Mouse (Mus musculus) frontal cortex, postnatal 36 days (tissue): ENCODE measurements around the gene Shq1.

ENCODE experiments used
- DNase-seq, 2 experiments: peaks; one replicate each; pipeline ENCODE4 v3.0.0; 2022; ENCODE audit warnings: low spot score in 2 of 2

Shq1 gene

GRCm38 (mm10) chr6:100668858-100669257, 2.1 kb downstream of the Shq1 start:
- no peak for DNase-seq

- no peak for DNase-seq
These were observed 3.3 kb downstream of the Shq1 start for GRCm38 (mm10) chr6:100667644-100668043.

GRCm38 (mm10) chr6:100662224-100662623, 8.7 kb downstream of the Shq1 start:
- no peak for DNase-seq

- DNase-seq: peak; percentile 53 to 56
These were observed 10.6 kb downstream of the Shq1 start for GRCm38 (mm10) chr6:100660395-100660794.

- DNase-seq: no peak
These were observed 18.4 kb downstream of the Shq1 start for GRCm38 (mm10) chr6:100652535-100652934.

DNA sequence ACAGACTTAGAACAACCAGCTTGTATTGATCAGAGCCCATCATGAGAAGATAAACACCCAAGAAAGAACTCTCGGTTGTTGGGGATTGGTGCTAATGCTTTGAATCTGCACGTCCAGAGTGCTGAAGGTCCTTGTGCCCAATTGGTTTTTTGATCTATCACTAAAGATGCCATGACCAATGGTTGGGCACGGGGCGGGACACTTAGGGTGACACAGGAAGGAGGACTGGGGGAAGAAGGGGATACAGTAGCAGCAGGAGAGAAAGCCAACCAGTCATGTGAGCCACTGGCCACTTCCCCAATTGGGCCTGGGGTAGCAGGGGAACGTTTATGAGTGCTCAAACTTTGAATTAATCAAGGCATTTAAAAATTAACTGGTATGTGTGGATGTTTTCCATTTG, 23.8 kb downstream of the Shq1 start:
- no peak for DNase-seq

GRCm38 (mm10) chr6:100645469-100646201, 25.3 kb downstream of the Shq1 start:
- DNase-seq: peak; percentile 46 to 72

DNA sequence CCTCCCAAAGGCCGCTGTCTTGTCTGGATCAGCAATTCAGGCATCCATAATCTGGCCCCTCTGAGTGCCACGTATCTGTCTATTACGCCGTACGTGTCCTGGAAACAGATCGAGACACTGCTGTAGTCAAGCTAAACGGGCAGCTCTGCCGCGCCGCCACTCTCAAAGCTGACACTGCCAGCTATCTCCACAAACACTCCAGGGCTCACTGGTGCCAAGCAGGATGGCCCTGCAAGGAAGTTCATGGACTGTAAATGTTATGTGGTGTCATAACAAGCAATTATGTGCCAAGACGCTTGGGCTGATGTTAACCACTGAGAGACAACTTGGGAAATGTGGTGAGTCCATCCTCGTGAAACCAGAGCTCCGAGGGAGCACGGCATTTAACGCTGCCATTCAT, 26.3 kb downstream of the Shq1 start:
- DNase-seq: no peak

DNA sequence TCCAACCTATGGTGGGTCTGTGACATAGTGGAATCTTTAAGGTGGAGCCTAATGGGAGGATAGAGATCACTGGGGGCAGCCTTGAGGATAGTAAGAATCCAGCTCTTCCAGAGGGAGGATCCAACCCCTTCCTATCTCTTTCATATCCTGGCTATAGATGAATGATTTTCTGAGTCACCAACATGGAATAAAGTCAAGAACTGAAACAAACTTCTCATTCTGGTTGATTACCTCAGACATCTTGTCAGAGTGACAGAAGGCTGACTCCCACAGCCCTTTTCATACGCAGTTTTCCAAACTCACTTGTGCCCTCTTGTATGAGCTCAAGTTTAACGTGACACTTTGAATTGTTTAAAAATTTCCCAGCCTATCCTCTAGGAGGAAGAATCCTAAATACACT, 28.2 kb downstream of the Shq1 start:
- DNase-seq: no peak

GRCm38 (mm10) chr6:100640591-100640990, 30.4 kb downstream of the Shq1 start:
- no peak for DNase-seq

GRCm38 (mm10) chr6:100629086-100629485, 41.9 kb downstream of the Shq1 start:
- DNase-seq: no peak

DNA sequence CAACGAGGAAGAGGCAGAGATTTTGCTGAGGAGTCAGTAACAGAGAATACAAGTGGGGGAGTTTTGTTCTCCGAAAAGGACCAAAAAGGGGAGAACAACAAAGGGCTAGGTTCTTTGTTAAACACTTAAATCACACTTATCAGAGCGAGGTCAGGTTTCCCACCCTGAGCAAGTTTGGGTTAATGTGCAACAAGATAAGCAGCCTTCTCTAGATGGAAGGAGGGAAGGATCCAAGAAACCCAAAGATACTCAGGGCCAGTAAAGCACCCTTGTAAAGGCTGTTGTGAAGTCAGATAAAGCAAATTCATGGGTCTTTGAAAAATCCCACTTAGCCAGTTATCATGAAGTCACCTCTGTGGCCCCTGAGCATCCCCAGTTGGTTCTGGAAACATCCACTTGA, 42.7 kb downstream of the Shq1 start:
- no peak for DNase-seq

DNA sequence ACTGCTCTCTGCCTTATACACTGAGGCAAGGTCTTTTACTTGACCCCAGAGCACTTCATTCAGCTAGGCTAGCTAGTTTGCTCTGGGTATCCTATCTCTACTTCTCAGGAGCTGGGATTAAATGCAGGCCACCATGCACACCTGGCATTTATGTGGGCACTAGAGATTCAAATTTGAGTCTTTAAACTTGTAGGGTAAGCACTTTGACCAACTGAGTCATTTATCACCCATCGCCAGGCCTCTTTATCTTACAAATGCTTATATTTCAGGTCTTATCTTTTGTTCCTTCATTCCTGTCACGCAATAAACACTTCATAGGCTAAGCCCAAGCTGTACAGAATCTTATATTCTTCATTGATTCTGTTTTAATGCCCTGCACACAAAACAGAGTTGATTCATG, 47.0 kb downstream of the Shq1 start:
- DNase-seq: no peak

DNA sequence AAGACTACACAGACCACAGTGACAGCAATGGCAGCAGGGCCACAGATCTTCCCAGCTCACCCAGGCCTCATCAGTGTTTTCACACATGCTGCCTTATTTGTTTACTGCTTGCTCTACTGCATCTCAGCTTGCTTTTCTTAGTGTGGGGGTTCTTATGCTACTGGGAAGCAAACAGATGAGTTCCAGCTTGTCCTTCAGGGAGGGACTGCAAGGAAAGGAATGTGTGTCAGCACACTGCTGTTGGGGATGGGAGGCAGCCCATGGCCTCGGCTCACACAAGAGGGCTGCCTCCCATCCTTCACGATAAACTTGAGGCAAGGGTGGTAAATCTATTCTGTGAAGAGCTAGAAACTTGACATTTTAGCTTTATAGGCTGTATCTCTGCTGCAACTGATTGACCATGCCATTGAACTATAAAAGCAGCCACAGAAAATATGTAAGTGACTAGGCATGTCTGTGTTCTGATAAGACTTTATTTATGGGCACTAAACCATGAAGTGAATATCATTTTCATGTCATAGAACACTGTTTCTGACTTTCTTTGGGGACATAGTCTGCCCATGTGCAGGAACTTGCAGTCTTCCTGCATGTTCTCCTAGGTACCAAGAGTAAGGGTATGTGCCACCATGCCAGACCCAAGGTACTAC, 48.0 kb downstream of the Shq1 start:
- no peak for DNase-seq

DNA sequence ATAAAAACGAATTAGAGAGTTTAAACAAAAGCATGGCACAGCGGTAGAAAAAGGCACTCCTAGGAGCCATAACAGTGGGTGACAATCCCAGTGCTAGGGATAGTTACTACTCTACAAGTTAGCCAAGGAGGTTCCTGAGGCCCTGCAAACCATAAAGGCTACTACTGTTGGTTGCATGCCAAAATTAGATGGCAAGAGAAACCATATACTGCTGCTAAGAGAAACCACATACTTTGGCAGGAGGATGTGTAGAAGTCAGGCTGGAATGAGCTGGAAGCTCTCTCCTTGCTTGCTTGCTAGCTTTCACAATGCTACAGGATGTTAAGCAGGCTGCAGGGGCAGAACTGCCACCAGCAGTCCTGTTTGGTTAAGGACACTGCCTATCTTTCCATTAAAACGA, 50.5 kb downstream of the Shq1 start:
- DNase-seq: no peak

DNA sequence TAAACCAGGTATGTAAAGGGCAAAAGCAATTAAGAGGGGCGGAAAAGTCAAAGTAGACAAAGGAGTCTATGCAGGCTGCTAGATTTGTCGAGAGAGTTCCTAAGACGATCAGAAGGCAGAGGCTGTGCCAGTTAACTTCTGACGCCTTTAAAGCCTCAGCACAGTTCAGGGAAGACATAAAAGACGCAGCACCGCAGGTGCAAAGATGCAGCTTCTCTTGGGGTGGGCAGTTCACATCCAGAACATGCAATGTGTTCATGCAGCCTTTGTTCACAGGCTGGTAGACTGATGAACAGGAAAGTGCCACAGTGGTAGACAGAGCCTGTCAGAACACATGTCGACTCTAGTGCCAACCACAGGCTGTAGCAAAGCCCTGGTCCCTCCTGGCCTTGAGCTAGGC, 51.6 kb downstream of the Shq1 start:
- no peak for DNase-seq

DNA sequence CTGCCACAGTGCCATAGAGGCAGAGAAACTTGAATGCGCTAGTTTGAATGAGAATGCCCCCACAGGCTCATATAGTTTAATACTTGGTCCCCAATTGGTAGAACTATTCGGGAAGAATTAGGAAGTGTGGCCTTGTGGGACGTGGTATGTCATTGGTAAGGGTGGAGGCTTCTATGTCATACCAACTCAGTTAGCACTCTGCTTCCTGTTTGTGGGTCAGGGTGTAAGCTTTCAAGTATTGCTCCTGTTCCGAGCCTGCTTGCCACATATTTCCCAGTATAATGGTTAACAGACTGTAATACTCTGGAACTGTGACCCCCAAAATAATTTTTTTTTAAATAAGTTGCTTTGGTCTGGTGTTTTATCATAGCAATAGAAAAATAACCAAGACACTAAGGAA, 54.8 kb downstream of the Shq1 start:
- DNase-seq: no peak

DNA sequence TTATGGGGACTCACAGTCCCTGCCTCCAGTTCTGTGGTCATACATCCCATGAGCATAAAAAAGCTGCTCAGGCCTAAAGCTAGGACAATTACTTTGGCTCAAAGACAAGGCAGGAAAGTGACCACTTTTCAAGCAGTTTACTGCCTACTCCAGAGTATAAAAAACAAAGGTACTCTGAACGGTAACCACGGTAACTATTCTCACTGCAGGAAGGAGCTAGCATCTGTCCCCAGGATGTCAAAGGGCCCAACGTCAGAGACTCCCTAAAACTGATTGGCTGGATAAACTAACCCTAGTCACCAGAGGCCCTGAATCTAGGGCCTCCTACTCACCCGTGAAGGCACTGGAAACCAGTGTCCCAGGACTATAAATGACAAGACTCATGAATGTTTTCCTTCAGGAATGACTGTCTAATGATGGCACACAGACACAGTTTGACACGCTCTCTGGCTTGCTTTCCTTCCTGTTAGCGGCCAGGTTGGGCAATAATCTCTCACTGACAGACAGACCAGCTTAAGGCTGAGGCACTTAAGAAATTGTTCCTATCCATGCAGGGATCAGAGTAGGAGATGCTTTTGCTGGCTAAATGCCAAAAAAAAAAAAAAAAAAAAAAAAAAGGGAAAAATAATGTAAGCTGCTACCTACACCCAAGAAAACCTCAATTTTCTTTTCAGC, 57.2 kb downstream of the Shq1 start:
- no peak for DNase-seq

DNA sequence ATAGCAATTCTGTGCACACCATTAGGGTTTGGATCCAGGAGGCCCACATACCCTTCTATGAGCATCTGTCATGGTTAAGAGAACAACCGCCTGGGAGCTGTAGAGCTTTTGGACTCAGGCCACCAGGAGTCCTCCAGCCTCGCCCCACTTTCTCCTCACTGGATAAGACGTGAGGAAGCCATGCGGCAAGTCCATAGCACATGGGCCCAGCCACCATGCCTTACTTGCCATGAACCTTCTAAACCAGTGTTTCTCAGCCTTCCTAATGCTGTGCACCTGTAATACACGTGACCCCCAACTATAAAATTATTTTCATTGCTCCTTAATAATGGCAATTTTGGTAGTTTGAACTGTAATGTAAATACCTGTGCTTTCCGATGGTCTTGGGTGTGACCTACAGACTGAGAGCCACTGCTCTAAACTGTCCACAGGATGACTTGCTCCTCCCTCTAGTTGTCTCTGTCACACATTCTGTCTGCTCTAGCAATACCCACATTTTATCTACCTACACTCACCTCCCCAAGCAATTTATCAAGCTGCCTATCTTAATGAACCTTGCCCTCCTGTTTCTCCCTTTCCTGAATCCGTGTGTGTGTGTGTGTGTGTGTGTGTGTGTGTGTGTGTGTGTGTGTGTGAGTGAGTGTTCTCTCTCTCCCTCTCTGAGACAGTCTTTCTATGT, 59.9 kb downstream of the Shq1 start:
- no peak for DNase-seq

DNA sequence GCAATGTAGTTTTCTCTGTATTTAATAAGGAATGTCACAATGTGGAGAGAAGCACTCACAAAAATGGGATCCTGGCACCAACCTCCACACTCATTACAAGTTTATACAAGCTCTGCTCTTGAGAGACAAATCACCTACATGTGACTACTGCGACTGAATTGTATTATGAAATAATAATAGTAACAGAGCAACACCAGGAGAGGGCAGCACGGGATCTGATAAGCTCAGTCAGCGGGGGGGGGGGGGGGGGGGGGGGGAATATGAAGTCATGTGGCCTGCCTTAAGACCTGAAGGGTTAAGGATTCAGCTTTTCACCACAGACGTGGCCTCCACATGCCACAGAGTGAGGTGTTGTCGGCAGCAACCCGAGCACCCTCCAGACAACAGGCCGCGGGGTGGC, 60.8 kb downstream of the Shq1 start:
- peak in 1 of 2 experiments; percentile 5 for DNase-seq

DNA sequence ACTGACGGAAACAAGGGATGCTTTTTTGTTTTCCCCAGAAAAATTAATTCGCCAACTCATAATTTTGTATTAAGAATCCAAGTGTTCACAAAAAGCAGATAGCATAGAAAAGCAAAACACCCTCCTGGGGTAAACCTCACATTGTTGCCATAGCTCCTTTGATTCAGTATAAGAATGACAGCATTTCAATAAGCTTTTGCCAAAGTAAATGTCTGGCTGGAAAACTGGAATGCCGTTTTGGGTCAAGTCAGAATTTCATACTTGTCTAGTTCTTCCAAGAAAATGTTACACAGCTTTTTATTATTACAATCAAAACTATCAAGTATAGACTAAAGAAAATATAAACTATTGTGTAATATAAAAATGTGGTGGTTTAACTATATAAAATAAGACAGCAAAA, 61.7 kb downstream of the Shq1 start:
- DNase-seq: no peak

DNA sequence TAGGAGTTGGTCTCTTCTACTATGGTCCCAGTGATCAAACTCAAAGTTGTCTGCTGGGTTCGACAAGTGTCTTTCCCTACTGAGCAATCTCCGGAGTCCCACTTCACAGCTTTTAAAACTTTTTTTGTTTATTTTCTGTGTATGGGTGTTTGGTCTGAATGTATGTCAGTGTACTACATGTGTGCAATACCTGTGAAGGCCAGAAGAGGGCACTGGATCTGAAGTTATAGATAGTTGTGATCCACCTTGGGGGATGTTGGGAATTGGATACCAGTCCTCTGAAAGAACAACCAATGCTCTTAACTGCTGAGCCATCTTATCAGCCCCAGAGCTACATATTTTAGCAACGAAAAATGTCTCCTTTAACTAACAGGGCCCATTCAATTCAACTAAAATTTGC, 62.5 kb downstream of the Shq1 start:
- no peak for DNase-seq

GRCm38 (mm10) chr6:100606805-100607204, 64.2 kb downstream of the Shq1 start:
- DNase-seq: no peak
